Mouse (Mus musculus) C2C12 (cell line): ENCODE measurements around the gene Ap4b1.

Source experiments
- CEBPB ChIP-seq: IDR thresholded peaks from one replicate; pipeline ENCODE4 v1.6.1; 2011; ENCODE audit warnings: low read depth, mild to moderate bottlenecking, control low read depth, moderate library complexity
- CTCF ChIP-seq: IDR thresholded peaks from one replicate; pipeline ENCODE4 v1.5.1; 2011; ENCODE audit not compliant: control insufficient read depth, insufficient read depth, insufficient read length
- FOSL1 ChIP-seq: IDR thresholded peaks from one replicate; pipeline ENCODE4 v1.8.0; 2011; ENCODE audit warnings: mild to moderate bottlenecking, low read length; ENCODE audit not compliant: poor library complexity, insufficient read depth, severe bottlenecking
- MAX ChIP-seq: IDR thresholded peaks from one replicate; pipeline ENCODE4 v1.6.1; 2011; ENCODE audit warnings: mild to moderate bottlenecking, control low read depth
- MYOD1 ChIP-seq: IDR thresholded peaks from one replicate; pipeline ENCODE4 v1.6.1; 2011; ENCODE audit warnings: low read depth; ENCODE audit not compliant: control insufficient read depth, insufficient read length
- USF1 ChIP-seq: IDR thresholded peaks from one replicate; pipeline ENCODE4 v1.6.1; 2011; ENCODE audit warnings: low read depth, mild to moderate bottlenecking, control low read depth, moderate library complexity

DNA sequence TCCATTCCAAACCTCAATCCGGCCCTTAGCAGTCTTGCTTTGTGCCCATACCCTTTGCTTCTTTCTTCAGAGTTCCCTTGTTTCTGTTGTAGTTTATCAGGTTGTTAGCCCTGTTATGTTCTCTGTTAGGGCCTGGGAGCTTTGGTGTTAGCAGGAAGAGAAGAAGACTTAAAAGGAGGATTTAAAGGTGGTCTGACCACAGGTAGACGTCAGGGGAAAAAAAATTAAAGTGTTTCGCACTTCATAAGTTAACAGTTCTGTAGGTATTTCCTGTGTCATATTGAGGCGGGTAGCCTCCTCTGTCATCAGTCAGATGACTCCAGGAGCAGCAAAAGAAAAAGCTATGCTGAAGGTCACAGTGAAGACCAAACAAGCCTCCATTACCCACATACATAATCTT lies 58.7 kb downstream of the Ap4b1 start:
- TF ChIP-seq CTCF = no peak
- TF ChIP-seq USF1 = no peak
- TF ChIP-seq MAX = no peak
- TF ChIP-seq CEBPB = no peak
- TF ChIP-seq FOSL1 = no peak
- no peak for TF ChIP-seq MYOD1
